Mouse (Mus musculus) right cerebral cortex, postnatal 10 days (tissue): ENCODE measurements around the gene Tenm4.
A peak's percentile ranks its signal among the peaks of the same experiment; 100 is the strongest.

Experiments used
- DNase-seq, 2 experiments: peaks; one replicate each; pipeline ENCODE4 v3.0.0; 2021; ENCODE audit warnings: low spot score in 2 of 2

Tenm4 gene

GRCm38 (mm10) chr7:96242328-96243185 lies 71.5 kb downstream of the Tenm4 start:
- DNase-seq, result no peak

DNA sequence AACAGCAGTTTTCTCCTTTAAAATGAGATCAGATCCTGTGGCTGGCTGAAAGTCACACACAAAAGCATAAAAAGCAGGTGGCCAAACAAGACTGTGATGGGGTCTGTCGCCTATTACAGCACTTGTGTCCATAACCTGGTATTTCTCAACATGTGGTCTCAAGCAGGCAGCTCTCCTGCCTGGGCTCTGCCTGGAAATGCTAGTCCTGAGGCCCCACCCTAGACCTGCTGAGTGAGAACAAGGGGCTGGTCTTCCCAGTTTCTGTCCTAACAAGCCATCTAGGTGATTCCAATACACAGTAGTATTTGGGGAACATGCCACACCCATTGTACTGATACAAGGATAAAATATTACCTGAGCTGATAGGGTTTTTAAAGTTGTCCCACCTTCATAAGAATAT lies 73.8 kb downstream of the Tenm4 start:
- DNase-seq, result no peak

DNA sequence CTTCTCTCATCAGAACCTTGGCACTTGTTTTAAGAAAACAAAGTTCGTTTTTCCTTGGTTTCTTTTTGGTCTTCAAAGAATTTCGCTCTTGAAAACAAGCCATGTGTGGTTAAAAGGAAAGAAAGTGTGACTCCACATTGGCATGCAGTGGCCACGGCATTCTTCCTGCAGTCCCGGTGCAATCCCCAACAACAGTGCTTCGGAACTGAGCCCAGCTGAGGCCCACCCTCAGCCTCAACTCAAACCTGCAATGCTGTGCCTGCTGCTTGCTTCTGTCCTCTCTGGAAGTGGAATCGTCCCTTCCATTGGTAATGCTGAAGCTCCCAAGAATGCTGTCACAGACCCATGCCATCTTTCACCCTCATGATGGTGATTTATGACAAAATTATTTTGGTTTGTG lies 88.6 kb downstream of the Tenm4 start:
- DNase-seq, result no peak

- DNase-seq, result no peak
These were observed 91.1 kb downstream of the Tenm4 start for GRCm38 (mm10) chr7:96262182-96262581.

- no peak for DNase-seq
These were observed 94.9 kb downstream of the Tenm4 start for GRCm38 (mm10) chr7:96265941-96266340.

DNA sequence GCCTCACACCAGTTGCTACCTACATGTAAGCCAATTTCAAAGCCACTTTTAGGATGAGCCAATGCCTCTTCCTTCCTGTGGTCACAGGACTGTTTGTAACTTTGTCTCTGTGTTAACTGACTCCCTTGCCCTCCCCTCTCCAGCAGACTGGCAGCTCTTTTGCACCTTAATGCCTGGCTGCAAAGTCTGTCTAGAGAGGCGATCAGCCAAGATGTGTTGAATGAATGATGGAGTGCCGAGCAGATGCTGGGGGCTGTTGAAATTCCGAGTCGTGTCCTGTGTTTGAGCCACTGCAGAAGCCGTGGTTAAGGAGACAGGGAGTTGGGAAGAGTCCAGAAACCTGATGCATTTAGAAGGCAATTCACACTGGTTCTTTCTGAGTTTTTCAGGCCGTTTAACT lies 96.2 kb downstream of the Tenm4 start:
- peak; percentile 28 to 43 for DNase-seq

- no peak for DNase-seq
These were observed 99.6 kb downstream of the Tenm4 start for GRCm38 (mm10) chr7:96270684-96271083.

DNA sequence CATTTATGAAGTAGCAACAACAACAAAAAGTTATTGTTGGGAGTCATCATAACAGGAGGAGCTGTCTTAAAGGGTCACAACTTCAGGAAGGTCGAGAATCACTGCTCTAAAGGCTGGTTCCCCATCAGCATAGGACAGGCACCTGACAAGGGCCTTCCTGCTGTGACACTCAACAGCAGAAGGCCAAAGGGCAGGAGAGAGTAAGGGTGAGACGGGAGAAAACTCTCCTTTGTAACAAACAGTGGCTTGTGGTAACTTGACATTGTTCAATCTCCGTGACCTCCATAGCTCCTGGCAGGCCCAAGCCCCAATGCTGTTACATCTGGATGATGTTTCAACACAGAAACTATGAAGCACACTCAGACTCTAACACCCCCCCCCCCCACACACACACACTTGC lies 101.0 kb downstream of the Tenm4 start:
- no peak for DNase-seq

- DNase-seq, result no peak
These were observed 103.4 kb downstream of the Tenm4 start for GRCm38 (mm10) chr7:96274486-96274885.

DNA sequence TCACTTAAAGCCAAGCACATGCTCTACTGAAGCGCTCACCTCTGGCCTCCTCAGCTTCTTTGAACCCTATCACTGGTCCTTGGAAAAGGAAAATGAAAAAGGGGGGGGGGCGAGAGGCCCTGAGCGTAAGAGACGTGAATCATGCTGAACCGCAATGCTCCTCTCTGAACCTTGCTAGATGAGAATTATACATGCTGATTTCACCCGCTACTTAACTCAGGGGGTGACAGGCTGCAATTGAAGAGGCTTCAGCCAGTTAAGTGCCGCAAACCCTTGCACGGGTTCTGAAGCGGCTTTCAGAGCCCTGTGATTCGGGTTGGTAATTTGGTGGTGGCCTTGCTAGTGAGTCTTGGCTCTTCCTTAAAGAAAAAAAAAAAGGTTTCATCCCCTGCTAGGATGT lies 106.5 kb downstream of the Tenm4 start:
- DNase-seq, result no peak

- DNase-seq, result no peak
These were observed 107.3 kb downstream of the Tenm4 start for GRCm38 (mm10) chr7:96278378-96278777.

GRCm38 (mm10) chr7:96280795-96281194 lies 109.7 kb downstream of the Tenm4 start:
- no peak for DNase-seq

DNA sequence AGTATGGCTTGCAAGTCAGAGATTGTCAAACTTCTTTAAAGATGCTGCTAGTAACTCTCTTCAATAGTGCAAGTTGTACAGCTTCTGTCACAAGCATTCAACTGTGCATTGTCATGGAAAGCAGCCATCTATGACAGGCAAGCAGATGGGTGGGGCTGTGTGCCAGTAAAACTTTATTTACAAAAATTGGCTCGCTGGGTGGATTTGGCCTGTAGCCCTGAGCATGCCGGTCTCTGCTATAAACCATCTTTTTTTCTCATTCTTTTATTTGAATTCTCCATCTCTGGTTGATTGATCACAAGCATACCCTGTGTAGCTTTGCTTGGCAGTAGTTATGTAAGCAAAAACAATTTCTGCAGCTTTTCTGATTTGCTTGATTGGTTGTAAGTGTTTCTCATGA lies 119.5 kb downstream of the Tenm4 start:
- DNase-seq, result peak; percentile 67 to 73

DNA sequence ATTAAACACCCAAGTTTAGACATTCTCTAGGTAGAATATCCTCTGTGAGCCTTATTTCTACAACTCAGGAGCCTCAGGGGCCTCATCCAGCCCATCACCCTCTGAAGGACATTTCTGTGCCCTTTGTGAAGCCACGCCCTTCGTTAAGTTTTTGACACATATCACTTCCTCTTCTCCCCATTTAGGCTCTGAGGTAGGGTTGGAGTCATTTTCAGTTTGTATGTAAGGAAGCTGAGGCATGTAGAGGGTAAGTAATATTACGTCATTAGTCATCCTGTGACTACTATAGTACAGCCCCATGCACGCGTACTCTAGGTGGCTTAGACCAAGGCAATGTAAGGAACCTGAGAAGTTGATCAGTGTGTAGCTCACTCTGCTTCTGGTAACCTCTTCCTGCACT lies 124.9 kb downstream of the Tenm4 start:
- no peak for DNase-seq

DNA sequence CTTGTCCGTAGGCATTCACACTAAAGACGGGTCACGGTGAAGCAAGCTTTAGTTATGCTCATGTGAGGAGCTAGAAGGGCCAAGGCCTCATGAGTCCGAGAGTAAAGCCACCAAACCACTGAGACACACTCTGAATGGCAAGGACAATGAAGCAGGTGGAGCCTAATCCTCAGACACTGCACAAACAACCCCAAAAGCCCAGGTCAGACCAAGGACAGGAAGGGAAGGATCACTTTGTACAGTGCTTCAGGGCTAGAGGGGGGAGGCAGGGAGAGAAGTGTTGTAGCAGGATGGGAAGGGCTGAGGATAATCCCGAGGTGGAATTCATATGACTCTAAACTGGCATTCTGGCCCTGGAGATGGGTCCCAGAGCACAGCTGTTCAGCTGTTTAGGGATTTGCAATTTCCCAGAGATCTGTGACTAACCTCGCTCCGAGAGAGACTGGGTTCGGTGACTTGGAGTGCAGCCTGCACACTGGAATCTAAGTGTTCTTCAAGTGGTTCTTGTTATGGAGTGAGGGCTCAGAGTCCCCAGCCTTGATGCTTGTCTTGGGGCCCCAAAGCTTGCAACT lies 129.9 kb downstream of the Tenm4 start:
- DNase-seq, result no peak

GRCm38 (mm10) chr7:96301813-96302212 lies 130.8 kb downstream of the Tenm4 start:
- DNase-seq, result no peak

- DNase-seq, result no peak
These were observed 132.9 kb downstream of the Tenm4 start for GRCm38 (mm10) chr7:96303963-96304362.

DNA sequence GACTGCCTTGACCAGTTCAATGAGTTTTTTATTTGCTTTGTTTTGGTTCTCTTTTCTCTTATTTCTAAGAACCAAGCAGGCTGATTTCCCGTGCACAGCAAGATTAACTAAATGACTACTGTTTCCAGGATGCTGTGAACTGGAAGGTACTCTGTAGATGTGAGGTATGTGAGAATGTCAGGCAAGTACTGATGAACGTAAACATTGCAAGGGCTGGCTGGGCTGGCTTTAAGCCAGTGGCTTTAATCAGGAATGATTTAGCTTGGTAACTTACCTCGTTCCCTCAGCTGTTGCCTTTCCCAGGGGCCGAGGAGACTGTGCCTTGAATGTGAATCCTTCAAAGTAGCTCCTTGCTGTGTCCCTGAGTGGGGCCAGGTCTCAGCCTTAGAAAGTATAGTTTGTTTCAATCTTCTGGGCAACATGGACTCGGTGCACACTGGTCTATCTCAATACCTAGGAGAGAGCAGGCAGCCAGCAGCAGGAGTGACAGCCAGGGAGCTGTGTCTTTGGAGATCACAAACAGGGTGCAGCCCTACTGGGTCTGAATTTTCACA lies 134.4 kb downstream of the Tenm4 start:
- DNase-seq, result no peak

- DNase-seq, result no peak
These were observed 137.1 kb downstream of the Tenm4 start for GRCm38 (mm10) chr7:96308106-96308505.

- DNase-seq, result no peak
These were observed 158.3 kb downstream of the Tenm4 start for GRCm38 (mm10) chr7:96329343-96329742.

DNA sequence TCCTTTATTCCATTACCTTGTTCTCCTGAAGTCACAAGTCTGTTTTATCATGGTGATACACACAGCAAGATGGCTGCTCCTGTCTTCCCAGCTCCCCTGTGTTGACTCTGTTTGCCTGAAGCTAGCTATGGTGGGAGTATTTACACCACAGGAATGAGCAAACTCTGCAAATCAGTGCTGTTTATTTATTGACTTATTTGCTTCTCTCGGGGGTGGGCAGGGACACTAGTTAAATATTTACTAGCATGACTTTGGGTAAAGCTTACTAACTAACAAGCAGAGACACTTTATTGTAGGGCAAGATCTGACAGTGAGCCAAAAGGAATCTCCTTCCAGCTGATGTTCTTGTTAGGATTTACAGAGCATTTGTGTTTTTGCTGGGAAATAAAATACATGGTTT lies 160.1 kb downstream of the Tenm4 start:
- no peak for DNase-seq

GRCm38 (mm10) chr7:96334361-96334760 lies 163.3 kb downstream of the Tenm4 start:
- DNase-seq, result no peak

GRCm38 (mm10) chr7:96336376-96336775 lies 165.3 kb downstream of the Tenm4 start:
- DNase-seq, result no peak
